Mouse (Mus musculus) embryo, embryonic 11.5 days (tissue): ENCODE data around the gene Slc22a3.

Experiments used
- DNase-seq: peaks from one replicate; pipeline ENCODE4 v3.0.0-alpha.2; 2012; ENCODE audit warnings: low read depth, low spot score

The Slc22a3 gene

DNA sequence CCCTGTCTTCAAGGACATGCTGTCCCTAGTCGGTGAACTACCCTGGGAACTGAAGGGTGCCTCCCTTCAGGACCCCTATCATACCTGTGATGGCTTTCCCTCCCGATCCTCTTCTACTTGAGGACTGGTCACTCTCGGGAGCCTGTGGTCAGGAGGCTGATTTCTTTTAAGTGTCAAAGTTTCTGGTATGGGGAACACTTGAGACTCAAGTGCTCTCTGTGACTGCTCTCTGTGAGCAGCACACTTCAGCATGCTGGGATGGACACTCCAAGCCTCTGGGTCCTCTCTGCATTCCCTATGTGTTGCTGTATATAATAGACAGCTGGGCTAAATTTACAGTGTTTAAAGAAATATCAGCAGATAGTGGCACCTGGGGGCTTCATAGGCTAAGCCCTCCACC is 39.9 kb downstream of the Slc22a3 start:
- DNase-seq = no peak

DNA sequence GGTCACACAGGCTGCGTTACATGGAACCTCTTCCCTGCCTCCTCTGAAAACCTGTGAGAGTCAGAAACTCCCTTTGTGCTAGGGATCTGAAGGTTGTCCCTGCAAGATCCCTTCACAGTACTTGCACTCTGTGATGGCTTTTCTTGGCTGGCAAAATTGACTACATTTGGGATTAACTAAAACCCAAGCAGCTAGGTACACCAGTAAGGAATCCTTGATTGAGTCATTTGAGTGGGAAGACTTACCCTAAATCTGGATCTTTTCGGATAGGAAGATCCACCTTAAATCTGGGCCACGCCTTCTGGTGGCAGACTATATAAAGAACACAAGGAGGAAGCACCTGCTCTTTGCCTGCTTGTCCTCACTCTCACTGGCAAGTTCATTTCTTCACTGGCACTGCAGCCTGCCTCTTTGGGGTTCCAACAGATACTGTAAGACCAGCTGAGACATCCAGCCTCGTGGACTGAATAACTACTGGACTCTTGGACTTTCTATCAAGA is 41.0 kb downstream of the Slc22a3 start:
- no peak for DNase-seq

DNA sequence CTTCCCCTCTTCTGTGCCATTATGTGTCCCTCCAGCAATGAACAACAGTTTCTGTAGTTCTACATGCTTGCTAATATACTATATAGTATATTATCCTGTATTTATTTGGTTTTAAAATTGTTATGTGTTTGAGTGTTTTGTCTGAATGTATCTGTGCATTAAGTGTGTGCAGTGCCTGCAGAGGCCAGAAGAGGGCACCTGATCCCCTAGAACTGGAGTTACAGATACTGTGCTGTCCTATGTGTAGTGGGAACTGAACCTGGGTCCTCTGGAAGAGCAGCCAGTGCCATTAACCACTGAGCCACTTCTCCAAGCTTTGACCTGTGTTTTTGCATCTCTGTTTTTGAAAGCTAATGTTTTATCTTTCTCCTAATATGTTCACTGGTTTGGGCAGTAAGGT is 46.3 kb downstream of the Slc22a3 start:
- no peak for DNase-seq

DNA sequence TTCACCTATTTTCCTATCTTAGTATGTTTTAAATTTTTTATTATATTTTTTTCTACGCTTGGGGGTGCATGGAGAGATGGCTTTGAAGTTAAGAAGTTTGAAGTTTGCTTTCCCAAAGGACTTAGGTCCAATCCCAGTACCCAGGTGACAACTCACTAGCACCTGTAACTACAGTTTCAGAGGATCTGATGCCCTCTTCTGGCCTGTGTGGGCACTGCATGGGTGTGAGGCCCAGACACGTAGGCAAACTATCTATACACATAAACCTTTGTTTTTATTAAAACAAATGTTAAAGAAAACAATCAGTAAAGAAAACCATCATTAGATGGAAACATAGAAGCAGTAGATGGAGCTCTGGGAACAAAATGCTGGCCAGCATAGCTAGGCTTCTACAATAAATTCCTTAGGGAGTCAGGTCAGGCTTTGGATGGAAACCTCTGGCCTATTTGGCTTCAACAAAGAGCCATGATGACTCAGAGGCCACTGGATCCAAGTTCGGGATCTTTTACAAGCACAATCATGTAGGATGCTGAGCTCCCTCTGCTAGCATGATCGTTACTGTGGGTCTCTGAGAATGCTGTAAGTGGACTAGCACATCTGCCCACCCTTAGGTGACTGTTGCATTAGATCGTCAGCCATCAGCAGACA is 52.2 kb downstream of the Slc22a3 start:
- no peak for DNase-seq

DNA sequence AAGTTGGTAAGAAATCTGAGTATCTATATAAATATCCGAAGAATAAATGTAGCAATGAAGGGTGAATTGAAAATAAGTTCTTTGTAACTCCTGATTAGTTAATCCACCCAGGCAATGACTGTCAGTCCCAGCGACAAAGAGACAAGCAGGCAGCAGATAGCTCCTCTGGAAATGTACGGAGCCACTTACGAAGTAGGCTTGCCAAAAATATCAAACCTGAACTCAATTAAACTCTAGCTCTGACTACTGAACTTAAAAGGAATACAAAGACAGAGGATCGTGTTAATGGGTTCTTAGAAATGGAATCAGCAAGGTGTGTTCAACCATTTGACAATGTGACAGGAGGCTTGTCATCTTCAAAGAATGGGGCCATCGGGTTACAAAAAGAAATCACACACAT is 53.8 kb downstream of the Slc22a3 start:
- no peak for DNase-seq

DNA sequence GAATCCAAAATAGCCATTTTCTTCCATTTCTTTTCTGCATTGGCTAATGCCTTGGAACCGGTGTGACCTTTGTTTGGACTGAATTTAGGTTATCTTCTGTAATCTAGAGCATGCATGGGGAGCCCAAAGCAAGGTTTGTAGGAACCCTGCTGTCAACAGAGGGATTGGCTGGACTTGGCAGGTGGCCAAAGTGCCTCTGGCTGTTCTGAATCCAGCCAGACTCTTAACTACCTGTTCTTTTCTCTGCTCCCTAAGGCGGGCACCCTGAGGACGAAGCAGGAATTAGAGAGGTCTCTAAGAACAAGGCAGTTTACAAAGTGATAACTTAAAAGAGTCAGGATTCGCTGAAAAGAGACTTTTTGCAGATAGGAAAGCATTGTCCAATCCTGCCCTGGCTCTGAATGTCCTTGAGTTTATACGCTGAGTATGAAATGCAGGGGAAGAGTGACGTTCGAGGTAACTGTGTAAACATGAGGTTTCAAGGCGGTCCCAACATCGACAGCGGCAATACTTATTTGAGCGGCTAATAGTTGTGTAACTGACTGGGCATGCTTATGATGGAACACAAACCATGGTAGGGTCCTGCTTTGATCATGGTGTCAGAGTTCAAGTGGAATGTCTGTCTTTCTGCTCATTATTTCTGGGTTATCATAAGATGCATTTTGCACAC is 54.5 kb downstream of the Slc22a3 start:
- DNase-seq = no peak

DNA sequence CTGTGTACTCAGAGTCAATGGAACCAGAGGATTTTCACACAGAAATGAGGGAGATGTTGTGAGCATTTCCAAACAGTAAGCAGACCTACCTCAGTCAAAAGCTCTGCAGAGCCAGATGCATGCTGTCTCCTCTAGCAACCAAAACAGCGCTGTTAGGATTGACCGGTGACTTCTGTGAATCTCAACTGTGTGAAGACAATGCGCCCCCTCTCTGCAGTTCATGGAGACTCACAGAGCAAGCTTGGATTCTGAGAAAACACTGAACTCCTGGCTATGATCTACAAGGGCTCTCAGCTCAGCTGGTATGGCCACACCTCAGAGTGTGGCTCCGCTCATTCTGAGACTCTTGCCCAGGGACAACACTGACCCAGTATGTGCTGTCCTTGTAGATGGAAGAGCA is 56.3 kb downstream of the Slc22a3 start:
- DNase-seq = no peak

DNA sequence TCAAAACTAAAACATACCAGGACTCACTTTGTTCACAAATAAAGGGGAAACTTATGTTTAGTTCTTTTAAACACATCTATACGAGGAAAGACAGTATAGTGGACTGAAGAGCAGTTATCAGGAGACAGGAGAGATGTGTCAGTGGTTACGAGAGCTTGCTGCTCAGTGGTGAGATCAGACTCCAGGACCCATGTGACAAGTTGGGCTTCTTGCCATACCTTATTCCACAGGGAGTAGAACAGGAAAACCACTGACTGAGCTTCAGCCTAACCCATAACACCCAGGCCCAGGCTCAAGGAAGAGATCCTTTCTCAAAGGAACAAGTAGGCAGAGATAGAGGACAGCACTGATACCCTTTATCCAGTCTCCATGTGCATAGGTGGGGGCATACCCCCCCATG is 62.9 kb downstream of the Slc22a3 start:
- DNase-seq = no peak

DNA sequence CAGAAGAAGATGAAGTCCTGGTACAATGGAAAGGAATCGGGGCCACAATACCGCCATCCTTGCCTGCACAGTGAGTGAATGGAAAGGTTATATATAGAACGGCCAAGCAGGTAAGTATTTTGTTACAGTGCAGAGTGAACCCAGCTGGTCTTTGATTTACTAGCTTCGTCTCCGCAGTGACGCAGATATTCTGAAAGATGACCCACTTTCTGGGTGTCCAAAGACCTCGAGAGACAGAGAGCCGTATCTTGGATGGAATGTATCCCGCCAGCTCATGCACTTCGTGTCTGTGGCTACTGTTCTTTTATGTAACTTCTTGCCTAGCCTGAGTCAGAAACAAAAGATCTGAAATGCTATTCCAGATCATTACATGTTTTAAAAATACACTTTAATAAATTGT is 69.7 kb downstream of the Slc22a3 start:
- DNase-seq = no peak

DNA sequence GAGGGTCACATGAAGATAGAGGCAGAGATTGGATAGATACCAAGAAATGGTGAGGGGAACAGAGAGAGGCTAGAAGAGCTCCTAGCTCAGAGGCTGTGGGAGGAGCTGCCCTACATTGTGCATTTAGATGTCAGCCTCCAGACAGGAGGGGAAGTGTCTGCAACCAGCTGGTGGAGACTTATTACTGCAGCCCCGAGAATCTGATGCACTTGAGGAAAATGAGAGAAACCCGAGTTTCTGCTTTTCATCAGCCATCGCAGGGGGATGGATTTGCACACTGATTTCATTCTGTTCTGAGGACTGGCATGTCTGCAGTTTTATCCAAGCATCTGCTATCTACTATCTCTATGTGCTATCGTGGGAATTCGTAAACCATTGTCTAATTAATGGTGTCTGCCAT is 75.8 kb downstream of the Slc22a3 start:
- DNase-seq = no peak

DNA sequence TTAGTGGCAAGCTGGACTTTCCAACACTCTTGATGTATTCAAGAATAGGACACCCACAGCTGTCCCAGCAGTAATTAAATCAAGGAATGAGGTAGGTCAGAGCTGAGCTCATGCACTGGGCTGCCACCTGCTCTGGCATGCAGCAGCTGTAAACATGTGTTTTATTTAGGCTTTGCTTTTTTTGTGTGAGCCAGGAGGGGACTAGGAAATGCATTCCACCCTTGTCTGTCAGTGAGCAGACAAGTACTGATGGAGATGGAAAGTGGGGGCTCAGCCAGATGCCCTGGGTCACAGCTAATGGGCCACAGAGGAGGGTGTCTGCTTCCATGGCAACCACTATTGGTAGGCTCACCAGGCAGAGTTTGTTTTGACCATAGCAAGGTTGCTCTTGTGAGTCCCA is 79.1 kb downstream of the Slc22a3 start:
- no peak for DNase-seq

DNA sequence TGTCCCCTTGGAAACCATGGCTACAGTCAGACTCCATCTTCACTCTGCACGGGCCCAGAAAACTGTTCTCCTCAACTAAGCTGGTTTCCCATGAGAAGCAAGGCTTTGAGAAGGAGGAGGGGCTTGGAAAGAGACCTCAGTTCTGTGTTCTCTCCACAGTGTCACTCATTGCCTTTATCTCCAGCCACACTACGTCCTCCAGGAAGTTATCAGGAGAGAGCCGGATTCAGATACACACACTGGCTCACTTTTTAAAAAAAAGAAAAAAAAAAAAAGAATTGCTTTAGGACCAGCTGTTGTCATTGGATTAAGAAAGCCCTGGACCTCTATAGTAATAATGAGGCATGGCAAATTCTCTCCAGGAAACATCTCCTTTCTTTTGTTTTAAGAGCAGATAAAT is 80.3 kb downstream of the Slc22a3 start:
- DNase-seq = no peak

DNA sequence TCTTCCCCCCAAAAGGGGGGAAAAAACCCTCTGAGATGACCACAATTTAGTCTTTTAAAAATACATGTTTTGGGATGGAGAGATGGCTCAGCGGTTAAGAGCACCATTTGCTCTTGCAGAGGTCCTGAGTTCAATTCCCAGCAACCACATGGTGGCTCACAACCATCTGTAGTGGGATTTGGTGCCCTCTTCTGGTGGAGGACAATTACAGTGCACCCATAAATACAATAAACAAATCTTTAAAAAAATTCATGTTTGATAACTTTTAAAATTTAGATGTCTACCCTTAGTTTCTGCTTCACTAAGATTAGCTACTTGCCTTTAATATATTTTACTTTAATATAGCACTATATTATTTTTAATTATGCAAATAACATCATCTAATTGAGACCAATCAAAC is 85.4 kb downstream of the Slc22a3 start:
- no peak for DNase-seq

DNA sequence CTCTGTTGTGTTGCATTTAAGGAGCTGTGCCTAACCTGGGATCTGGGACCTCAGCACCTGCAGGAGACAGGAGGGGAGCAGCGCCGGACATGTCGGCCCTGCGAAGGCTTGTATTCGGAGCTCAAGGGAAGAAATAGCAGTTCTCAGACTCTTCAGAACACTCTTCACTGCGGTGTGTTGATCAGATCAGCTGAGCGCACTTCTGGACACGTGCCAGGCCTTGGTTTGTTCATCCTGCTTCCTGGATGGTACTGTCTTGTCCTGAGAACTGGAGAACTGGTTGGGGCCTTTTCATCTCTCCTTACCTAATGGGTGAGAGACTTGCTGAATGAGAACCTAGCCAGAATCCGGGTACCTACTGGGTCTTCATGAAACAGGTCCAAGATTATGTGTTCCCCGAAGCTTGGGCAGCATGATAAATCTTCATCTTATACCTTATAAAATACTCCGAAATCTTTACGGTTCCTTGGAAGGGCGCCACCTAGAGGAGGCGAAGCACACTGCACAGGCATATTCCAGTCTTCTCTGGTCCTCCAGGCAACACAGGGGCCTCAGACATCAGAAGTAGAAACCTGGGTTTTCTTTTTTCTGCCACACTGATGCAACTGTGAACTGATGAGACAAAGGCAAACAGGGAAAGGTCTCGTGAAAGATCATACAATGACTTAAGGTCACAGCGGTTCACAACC is 86.5 kb downstream of the Slc22a3 start:
- DNase-seq = no peak

DNA sequence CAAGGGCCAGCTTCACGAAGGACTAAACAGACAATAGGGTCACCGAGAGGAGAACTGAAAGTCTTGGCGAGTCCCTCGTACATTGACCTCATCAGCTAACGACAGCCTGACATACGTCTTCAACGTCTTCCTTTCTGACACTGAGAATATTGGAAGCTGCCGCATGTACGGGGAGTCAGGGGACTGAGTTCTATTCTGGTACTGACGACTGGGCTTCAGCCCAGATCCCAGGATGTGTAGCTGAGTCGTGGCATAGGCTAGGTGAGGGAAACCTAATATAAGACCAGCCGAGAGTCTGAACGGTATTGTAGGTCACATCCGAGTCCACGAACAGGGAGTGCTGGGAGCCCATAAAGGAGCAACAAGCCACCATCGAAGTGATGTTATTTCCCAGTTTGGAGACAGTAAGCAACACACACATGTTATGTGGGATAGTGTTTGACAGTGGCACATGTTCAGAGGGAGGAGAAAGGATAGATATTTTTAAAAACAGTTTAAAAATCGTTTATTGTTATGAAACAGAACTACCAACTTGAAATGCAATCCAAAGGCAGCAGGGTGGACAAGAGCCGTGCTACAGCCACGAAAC is 87.9 kb downstream of the Slc22a3 start:
- DNase-seq = no peak

DNA sequence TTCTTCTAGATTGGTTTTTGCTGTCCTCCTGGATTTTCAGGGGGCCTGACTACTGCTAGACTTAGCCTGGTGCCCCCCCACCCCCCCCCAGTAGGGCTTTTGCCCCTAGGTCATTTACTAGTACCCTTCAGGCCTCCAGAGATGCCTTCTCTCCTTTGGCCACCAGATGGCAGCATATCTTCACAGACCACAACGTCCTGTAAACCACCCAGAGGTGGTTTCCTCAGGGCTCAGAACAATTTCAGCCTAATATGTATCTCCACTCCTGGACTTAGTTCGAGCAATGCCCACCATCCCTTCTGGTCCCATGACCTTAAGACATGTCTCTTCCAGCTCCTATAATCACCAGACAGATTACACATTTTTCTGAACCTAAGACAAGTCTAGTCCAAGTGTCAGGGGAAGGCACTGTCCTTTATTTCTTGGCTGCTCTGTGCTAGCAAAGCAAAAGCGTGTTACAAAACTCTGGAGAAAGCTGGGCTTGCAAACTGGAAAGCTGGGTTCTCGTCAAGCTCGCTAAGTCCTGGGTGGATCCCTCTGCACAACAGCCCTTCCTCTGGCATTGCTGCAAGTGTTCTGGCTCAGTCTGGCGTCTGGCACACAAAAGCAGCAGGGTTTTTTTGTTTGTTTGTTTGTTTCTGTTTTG is 91.1 kb downstream of the Slc22a3 start:
- DNase-seq = peak; percentile 57

DNA sequence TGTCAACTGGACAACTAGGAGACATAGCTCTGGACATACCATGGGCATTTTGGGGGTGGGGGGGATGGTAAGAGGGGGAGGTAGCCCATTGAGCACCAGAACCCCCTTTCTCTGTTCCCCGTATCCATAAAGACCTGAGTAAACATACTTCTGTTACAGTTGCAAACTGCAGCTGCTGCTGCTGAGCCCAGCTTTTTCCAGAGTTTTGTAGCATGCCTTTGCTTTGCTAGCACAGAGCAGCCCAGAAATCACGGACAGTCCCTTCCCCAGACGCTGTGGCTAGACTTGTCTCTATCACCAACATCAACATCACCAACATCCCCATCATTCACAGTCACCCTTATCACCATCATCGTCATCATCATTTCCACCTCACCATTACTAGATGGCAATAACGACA is 91.8 kb downstream of the Slc22a3 start:
- DNase-seq = no peak

DNA sequence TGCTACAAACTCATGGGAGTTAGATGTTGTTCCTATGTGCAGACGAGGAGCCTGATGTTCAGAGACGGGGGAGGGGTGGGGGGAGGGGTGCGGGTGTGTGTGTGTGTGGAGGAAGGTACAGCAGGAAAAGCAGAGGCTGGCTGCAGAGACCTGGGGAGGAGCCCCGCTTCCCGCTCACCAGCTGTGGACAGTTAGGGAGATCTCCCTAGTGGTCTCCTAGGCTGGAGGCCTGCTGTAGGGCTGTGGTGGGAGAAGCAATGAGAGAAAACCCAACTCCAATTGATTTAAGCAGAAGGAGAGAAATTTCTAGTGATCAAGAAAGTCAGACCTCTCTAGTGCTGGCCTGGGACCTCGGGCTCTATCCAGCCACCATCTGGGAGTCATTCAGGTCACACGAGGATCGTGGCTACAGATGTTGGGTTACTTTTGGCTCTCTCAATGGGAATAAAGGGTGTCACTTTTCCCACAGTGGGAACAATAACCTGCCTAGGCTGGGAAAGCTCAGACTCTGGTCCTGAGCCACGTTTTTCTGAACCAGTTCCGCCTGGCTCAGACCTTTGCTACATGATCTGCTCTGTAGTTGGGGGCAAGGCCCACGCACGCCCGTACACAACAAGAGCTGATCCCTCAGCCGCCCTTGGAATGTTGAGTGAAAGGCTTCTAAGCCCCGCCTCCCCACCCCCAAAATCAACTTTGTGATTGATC is 92.3 kb downstream of the Slc22a3 start:
- DNase-seq = no peak

DNA sequence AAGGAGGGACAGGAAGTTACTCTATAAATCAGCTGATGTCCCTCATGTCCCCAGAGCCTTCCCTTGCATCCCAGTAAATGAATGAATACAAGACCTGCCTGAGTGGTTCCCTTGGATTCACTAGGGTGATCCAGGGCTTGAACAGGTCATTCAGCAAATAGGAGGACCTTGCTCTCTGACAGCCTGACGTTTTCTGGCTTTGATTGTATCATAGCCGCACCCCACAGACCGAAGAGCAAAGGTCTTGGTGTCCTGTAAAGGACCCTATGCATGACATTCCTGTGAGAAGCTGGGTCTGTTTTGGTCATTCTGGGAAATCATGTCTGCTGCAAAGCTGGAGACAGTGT is 94.6 kb downstream of the Slc22a3 start:
- DNase-seq = no peak

DNA sequence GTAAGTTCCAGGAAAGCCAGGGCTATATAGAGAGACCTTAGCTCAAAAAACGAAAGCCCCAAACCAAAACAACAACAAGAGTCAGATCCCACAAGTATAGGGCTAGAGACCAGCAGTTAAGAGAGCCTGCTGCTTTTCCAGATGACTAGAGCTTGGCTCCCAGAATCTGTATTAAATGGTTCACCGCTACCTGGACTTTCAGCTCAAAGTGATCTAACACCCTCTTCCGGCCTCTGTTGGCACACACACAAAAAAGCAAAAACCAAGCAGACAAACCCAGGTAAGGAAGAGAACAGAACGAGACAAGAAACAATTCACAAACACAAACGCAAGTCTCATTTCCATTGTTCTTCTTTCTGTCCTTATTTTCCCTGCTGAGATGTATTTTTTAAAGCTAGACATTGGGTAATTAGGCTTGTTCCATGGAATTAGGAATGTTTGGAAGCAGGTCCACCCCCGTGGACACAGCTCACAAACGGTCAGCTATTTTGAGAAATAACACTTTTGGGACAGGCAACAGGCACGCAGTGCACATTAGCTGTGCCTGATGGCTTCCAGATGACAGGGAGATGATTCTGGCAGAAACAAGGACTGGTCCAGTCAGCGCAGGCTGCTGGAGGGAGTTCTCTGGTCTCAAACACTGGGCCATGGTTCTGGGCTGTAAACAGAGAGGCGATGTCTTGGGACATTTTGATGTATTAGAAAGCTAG is 95.2 kb downstream of the Slc22a3 start:
- no peak for DNase-seq

DNA sequence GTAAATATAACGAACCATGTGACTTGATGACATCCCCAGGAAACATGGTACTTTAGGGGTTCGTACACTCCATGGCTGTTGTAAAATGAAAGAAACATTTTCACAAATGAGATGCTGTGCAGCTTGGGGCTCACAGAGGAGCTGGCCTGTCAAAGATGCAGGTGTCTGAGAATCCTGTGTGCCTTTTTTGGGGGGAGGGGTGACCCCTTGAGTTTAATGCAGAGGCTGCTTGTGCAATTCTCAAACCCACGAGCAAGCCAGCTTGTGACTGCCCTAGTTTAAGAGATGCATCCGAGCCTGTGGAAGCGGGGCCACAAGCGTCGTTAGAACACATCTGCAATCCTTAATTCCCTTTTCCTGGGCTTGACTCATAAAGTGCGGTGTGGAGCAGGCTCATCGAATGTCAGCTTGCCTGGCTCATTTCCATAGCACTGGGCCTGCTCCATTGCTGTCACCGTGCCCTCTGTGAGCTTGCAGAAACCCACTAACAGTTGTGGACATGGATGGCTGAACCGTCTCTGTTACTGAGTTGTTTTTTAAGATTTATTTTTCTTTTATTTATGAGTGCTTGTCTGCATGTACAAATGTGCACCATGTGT is 98.1 kb downstream of the Slc22a3 start:
- no peak for DNase-seq
